Mouse (Mus musculus) small intestine, adult 2 months (tissue): ENCODE results near the gene Bin2. TPM values are rescaled to one million over a fixed set of nuclear protein-coding genes. Genes with fewer than 3 reads are reported as not detected.

Experiments
- H3K27ac ChIP-seq: fragments of 200-500 bp; 2 replicates; pipeline ENCODE4 v1.5.1; 2012; ENCODE audit warnings: low read depth, low read length, control low read depth, inconsistent platforms; ENCODE audit not compliant: insufficient read depth
- H3K27me3 ChIP-seq: fragments of 200-500 bp; 2 replicates; pipeline ENCODE4 v1.6.1; 2012; ENCODE audit warnings: mild to moderate bottlenecking, moderate library complexity, low read length, inconsistent platforms; ENCODE audit not compliant: control insufficient read depth, insufficient read depth
- H3K36me3 ChIP-seq: fragments of 200-500 bp; 2 replicates; pipeline ENCODE4 v1.6.1; 2012; ENCODE audit warnings: mild to moderate bottlenecking, low read length, control low read depth, inconsistent platforms; ENCODE audit not compliant: control insufficient read depth, insufficient read depth
- H3K4me1 ChIP-seq: fragments of 200-500 bp; 2 replicates; pipeline ENCODE4 v1.6.1; 2012; ENCODE audit warnings: low read length, inconsistent platforms, mixed read lengths; ENCODE audit not compliant: control insufficient read depth, insufficient read depth, insufficient read length
- H3K4me3 ChIP-seq: fragments of 200-500 bp; 2 replicates; pipeline ENCODE4 v1.5.1; 2012; ENCODE audit warnings: low read depth, mild to moderate bottlenecking, control low read depth, inconsistent platforms, low read length, moderate library complexity
- CTCF ChIP-seq: fragments of 200-500 bp; IDR thresholded peaks from 2 replicates; pipeline ENCODE4 v1.5.1; 2012; ENCODE audit warnings: low read depth, mild to moderate bottlenecking, control low read depth, inconsistent platforms, low read length, moderate library complexity, mixed read lengths; ENCODE audit not compliant: insufficient replicate concordance, insufficient read length; ENCODE audit errors: extremely low read depth
- POLR2A ChIP-seq: fragments of 200-500 bp; IDR thresholded peaks from 2 replicates; pipeline ENCODE4 v1.6.1; 2012; ENCODE audit warnings: low read depth, mild to moderate bottlenecking, control low read depth, inconsistent platforms, low read length, moderate library complexity
- WGBS: fragments of 180-500 bp; shearing (Covaris S2); methylation state at CpG from one replicate; pipeline ENCODE4 v1.1.7; 2018; 5-methylcytosine and 5-hydroxymethylcytosine counted together
- polyA plus RNA-seq: library from polyadenylated mRNA; depleted of rRNA; stranded (reverse); fragments of >200 nt; gene quantifications from 2 replicates; pipeline ENCODE4 v1.2.3, GENCODE M21; 2012

The Bin2 gene
- polyA plus RNA-seq, 1 experiment: 13.0 TPM

- Histone ChIP-seq H3K4me3 (no peak overlapping the region), H3K27ac (no peak overlapping the region), H3K4me1 (peaks cover 12% of the 10 kb centered on the region), H3K36me3 (no peaks in the 10 kb centered on the region), H3K27me3 (no peaks in the 10 kb centered on the region)
- TF ChIP-seq CTCF: no peak
- TF ChIP-seq POLR2A: no peak
- 86% methylated on average over 10 of the region's 10 CpGs for WGBS
These were observed 5.2 kb upstream of the Bin2 start for GRCm38 (mm10) chr15:100674566-100674965.

- Histone ChIP-seq H3K36me3 (no peaks in the 10 kb centered on the region), H3K27me3 (no peaks in the 10 kb centered on the region), H3K4me3 (no peak overlapping the region), H3K4me1 (peaks cover 8% of the 10 kb centered on the region; the same call in 1 of the 2 replicates), H3K27ac (no peak overlapping the region)
- WGBS: 49% methylated on average over 12 of the region's 12 CpGs
- TF ChIP-seq POLR2A: no peak
- no peak for TF ChIP-seq CTCF
These were observed 4.4 kb upstream of the Bin2 start for GRCm38 (mm10) chr15:100673585-100674391.

- Histone ChIP-seq H3K4me1 (peaks cover 22% of the 10 kb centered on the region), H3K36me3 (no peaks in the 10 kb centered on the region), H3K4me3 (no peak overlapping the region), H3K27me3 (no peaks in the 10 kb centered on the region), H3K27ac (no peak overlapping the region)
- 59% methylated on average over 5 of the region's 5 CpGs for WGBS
- TF ChIP-seq POLR2A (no peak), CTCF (no peak)
These were observed 1.5 kb upstream of the Bin2 start for GRCm38 (mm10) chr15:100670833-100671232.

GRCm38 (mm10) chr15:100670004-100670403 is 651 bp upstream of the Bin2 start:
- TF ChIP-seq CTCF (no peak), POLR2A (no peak)
- WGBS: 79% methylated on average over 8 of the region's 8 CpGs
- Histone ChIP-seq H3K27ac (no peak overlapping the region), H3K36me3 (no peaks in the 10 kb centered on the region), H3K4me1 (peaks cover 29% of the 10 kb centered on the region), H3K4me3 (no peak overlapping the region), H3K27me3 (no peaks in the 10 kb centered on the region)

- Histone ChIP-seq H3K27me3 (no peaks in the 10 kb centered on the region), H3K4me1 (peaks cover 38% of the 10 kb centered on the region), H3K4me3 (no peak overlapping the region), H3K27ac (peak overlapping the region; percentile 96), H3K36me3 (no peaks in the 10 kb centered on the region)
- 31% methylated on average over 5 of the region's 5 CpGs for WGBS
- TF ChIP-seq CTCF: no peak
- no peak for TF ChIP-seq POLR2A
These were observed 1.3 kb downstream of the Bin2 start for GRCm38 (mm10) chr15:100667871-100668545.

- H3K4me3 ChIP-seq: peak overlapping the region; percentile 43
- 15% methylated on average over 6 of the region's 6 CpGs for WGBS
- peak overlapping the region; percentile 96 for H3K27ac ChIP-seq
- peaks cover 38% of the 10 kb centered on the region for H3K4me1 ChIP-seq
- no peaks in the 10 kb centered on the region for H3K36me3 ChIP-seq
- H3K27me3 ChIP-seq: no peaks in the 10 kb centered on the region
- no peak for TF ChIP-seq POLR2A
- no peak for TF ChIP-seq CTCF
These were observed 1.9 kb downstream of the Bin2 start for GRCm38 (mm10) chr15:100667420-100667819.

- H3K4me3 ChIP-seq: peak overlapping the region; percentile 43
- peaks cover 38% of the 10 kb centered on the region for H3K4me1 ChIP-seq
- H3K36me3 ChIP-seq: no peaks in the 10 kb centered on the region
- no peaks in the 10 kb centered on the region for H3K27me3 ChIP-seq
- H3K27ac ChIP-seq: peak overlapping the region; percentile 96
- WGBS: 14% methylated on average over 12 of the region's 12 CpGs
- TF ChIP-seq POLR2A: peak; percentile 25; the same call in 1 of the 2 replicates
- no peak for TF ChIP-seq CTCF
These were observed 2.5 kb downstream of the Bin2 start for GRCm38 (mm10) chr15:100666851-100667250.
